Mouse (Mus musculus) liver, embryonic 11.5 days (tissue): ENCODE results near the gene Lalba. TPM values are rescaled to one million over a fixed set of nuclear protein-coding genes. Genes with fewer than 3 reads are reported as not detected.
"Not testable (repeated sequence)": the region's sequence is repeated elsewhere in the genome, so short reads cannot be mapped to it uniquely, and the experiment has no call there.

Experiments
- ATAC-seq: fragments of 200-750 bp; cut with Nextera tagmentation; replicated peaks from 2 replicates; pipeline ENCODE4 v1.8.0; 2017; ENCODE audit warnings: moderate number of reproducible peaks, mild to moderate bottlenecking, moderate TSS enrichment, moderate library complexity; ENCODE audit not compliant: low FRiP score
- DNase-seq: peaks from one replicate; pipeline ENCODE4 v3.0.0-alpha.2; 2017; ENCODE audit warnings: low spot score
- H3K27ac ChIP-seq: fragments of 300-500 bp; sonication (generic); 2 replicates; pipeline ENCODE4 v1.5.1; 2014; ENCODE audit warnings: mild to moderate bottlenecking, low read depth, low read length, control low read depth
- H3K27me3 ChIP-seq: fragments of 300-500 bp; sonication (generic); replicated peaks from 2 replicates; pipeline ENCODE4 v1.6.1; 2014; ENCODE audit warnings: low read length, mixed read lengths; ENCODE audit not compliant: control insufficient read depth, insufficient read depth
- H3K36me3 ChIP-seq: fragments of 300-500 bp; sonication (generic); 2 replicates; pipeline ENCODE4 v1.6.1; 2014; ENCODE audit warnings: mild to moderate bottlenecking, low read length, moderate library complexity, mixed read lengths; ENCODE audit not compliant: control insufficient read depth, insufficient read depth
- H3K4me1 ChIP-seq: fragments of 300-500 bp; sonication (generic); replicated peaks from 2 replicates; pipeline ENCODE4 v1.6.1; 2014; ENCODE audit warnings: low read length, mixed read lengths; ENCODE audit not compliant: control insufficient read depth, insufficient read depth
- H3K4me2 ChIP-seq: fragments of 300-500 bp; sonication (generic); 2 replicates; pipeline ENCODE4 v1.6.1; 2014; ENCODE audit warnings: mild to moderate bottlenecking, control low read depth, moderate library complexity
- H3K4me3 ChIP-seq: fragments of 300-500 bp; sonication (generic); 2 replicates; pipeline ENCODE4 v1.5.1; 2014; ENCODE audit warnings: low read depth, low read length, control low read depth
- H3K9ac ChIP-seq: fragments of 300-500 bp; sonication (generic); 2 replicates; pipeline ENCODE4 v1.6.1; 2014; ENCODE audit warnings: low read depth, low read length, control low read depth
- H3K9me3 ChIP-seq: fragments of 300-500 bp; sonication (generic); 2 replicates; pipeline ENCODE4 v1.6.1; 2016; ENCODE audit warnings: low read length, inconsistent platforms, mixed read lengths; ENCODE audit not compliant: control insufficient read depth
- WGBS: fragments of 180-500 bp; shearing (Covaris S2); extraction: QIAGEN DNeasy Blood & Tissue Kit; methylation state at CpG from one replicate; pipeline ENCODE4 v1.1.7; 2014; 5-methylcytosine and 5-hydroxymethylcytosine counted together
- polyA plus RNA-seq: library from polyadenylated mRNA; unstranded; fragments of >200 nt; fragmentation: Nextera tagmentation; extraction: Ambion mirVana; gene quantifications from 2 replicates; pipeline ENCODE4 v1.2.1, GENCODE M21; 2014

Gene Lalba
- not detected in 2 replicates for polyA plus RNA-seq

- Histone ChIP-seq H3K4me2 (no peak within 1 kb of the TSS), H3K9me3 (no peaks in the 10 kb centered on the region), H3K4me1 (no peaks in the 10 kb centered on the region), H3K36me3 (no peaks in the 10 kb centered on the region), H3K27me3 (no peaks in the 10 kb centered on the region), H3K4me3 (no peak within 1 kb of the TSS), H3K9ac (no peak within 1 kb of the TSS), H3K27ac (no peak within 1 kb of the TSS)
- no peak for DNase-seq
- WGBS: 61% methylated on average over 3 of the region's 3 CpGs
- ATAC-seq: no peak
These were observed at the start of gene Lalba for GRCm38 (mm10) chr15:98482701-98483100. Gene Lalba, minus strand, starts transcription at chr15:98482721.

GRCm38 (mm10) chr15:98532281-98532680 lies 49.8 kb upstream of the Lalba start:
- DNase-seq (no peak), ATAC-seq (no peak)
- WGBS: 15% methylated on average over 5 of the region's 5 CpGs
- no peaks in the 10 kb centered on the region for H3K9me3 ChIP-seq
- 0 out of 2 replicates have a peak overlapping the region, but pooled peaks have one; percentile 19 for H3K27ac ChIP-seq
- H3K9ac ChIP-seq: peak overlapping the region; percentile 94
- peak overlapping the region; percentile 91 for H3K4me3 ChIP-seq
- peaks cover 28% of the 10 kb centered on the region for H3K36me3 ChIP-seq
- peak overlapping the region; percentile 88 for H3K4me2 ChIP-seq
- H3K4me1 ChIP-seq: peaks cover 7% of the 10 kb centered on the region
- H3K27me3 ChIP-seq: no peaks in the 10 kb centered on the region

- H3K9ac ChIP-seq: no peak overlapping the region
- no peak for ATAC-seq
- H3K27ac ChIP-seq: no peak overlapping the region
- WGBS: 88% methylated on average over 5 of the region's 5 CpGs
- DNase-seq: no peak
- peaks cover 40% of the 10 kb centered on the region for H3K36me3 ChIP-seq
- no peaks in the 10 kb centered on the region for H3K9me3 ChIP-seq
- H3K27me3 ChIP-seq: no peaks in the 10 kb centered on the region
- no peak overlapping the region for H3K4me3 ChIP-seq
- peaks cover 13% of the 10 kb centered on the region for H3K4me1 ChIP-seq
- H3K4me2 ChIP-seq: no peak overlapping the region
These were observed 45.6 kb upstream of the Lalba start for GRCm38 (mm10) chr15:98528066-98528563.

- ATAC-seq: no peak
These were observed 44.7 kb upstream of the Lalba start for GRCm38 (mm10) chr15:98527056-98527771.

GRCm38 (mm10) chr15:98526057-98526456 lies 43.5 kb upstream of the Lalba start:
- no peaks in the 10 kb centered on the region for H3K27me3 ChIP-seq
- H3K4me3 ChIP-seq: no peak overlapping the region
- H3K36me3 ChIP-seq: peaks cover 50% of the 10 kb centered on the region
- ATAC-seq (peak; percentile 68; the same call in 1 of the 2 replicates), DNase-seq (no peak)
- no peaks in the 10 kb centered on the region for H3K9me3 ChIP-seq
- H3K9ac ChIP-seq: no peak overlapping the region
- 74% methylated on average over 5 of the region's 5 CpGs for WGBS
- H3K27ac ChIP-seq: no peak overlapping the region
- no peak overlapping the region for H3K4me2 ChIP-seq
- H3K4me1 ChIP-seq: 0 out of 2 replicates have a peak, but pooled peaks cover 6% of the 10 kb centered on the region

More at GRCm38 (mm10) chr15:98527056-98527771, 44.7 kb upstream of the Lalba start:
- Histone ChIP-seq H3K27me3 (no peaks in the 10 kb centered on the region), H3K4me2 (no peak overlapping the region), H3K9ac (no peak overlapping the region), H3K4me1 (peaks cover 11% of the 10 kb centered on the region), H3K27ac (no peak overlapping the region), H3K36me3 (peaks cover 47% of the 10 kb centered on the region), H3K4me3 (no peak overlapping the region), H3K9me3 (no peaks in the 10 kb centered on the region)
- 93% methylated on average over 5 of the region's 5 CpGs for WGBS
- peak; percentile 30 for DNase-seq

- Histone ChIP-seq H3K9ac (no peak overlapping the region), H3K4me2 (no peak overlapping the region), H3K27ac (no peak overlapping the region), H3K9me3 (no peaks in the 10 kb centered on the region), H3K4me1 (0 out of 2 replicates have a peak, but pooled peaks cover 3% of the 10 kb centered on the region), H3K36me3 (peaks cover 44% of the 10 kb centered on the region), H3K27me3 (no peaks in the 10 kb centered on the region), H3K4me3 (no peak overlapping the region)
- no peak for ATAC-seq
- DNase-seq: no peak
- WGBS: 93% methylated on average over 3 of the region's 3 CpGs
These were observed 38.7 kb upstream of the Lalba start for GRCm38 (mm10) chr15:98521245-98521644.

GRCm38 (mm10) chr15:98517380-98518355 lies 35.1 kb upstream of the Lalba start:
- 61% methylated on average over 16 of the region's 16 CpGs for WGBS
- peaks cover 32% of the 10 kb centered on the region for H3K36me3 ChIP-seq
- ATAC-seq: peak; percentile 48; the same call in 1 of the 2 replicates

GRCm38 (mm10) chr15:98514845-98515244 lies 32.3 kb upstream of the Lalba start:
- DNase-seq, H3K4me2 ChIP-seq, H3K9ac ChIP-seq, H3K4me1 ChIP-seq, H3K9me3 ChIP-seq, H3K4me3 ChIP-seq, H3K27me3 ChIP-seq, H3K27ac ChIP-seq, ATAC-seq: not testable (repeated sequence)
- peaks cover 12% of the 10 kb centered on the region; the same call in 1 of the 2 replicates for H3K36me3 ChIP-seq
- 54% methylated on average over 2 of the region's 2 CpGs for WGBS

More at GRCm38 (mm10) chr15:98517380-98518355, 35.1 kb upstream of the Lalba start:
- Histone ChIP-seq H3K4me2 (no peak overlapping the region), H3K9ac (no peak overlapping the region), H3K27me3 (no peaks in the 10 kb centered on the region), H3K4me3 (no peak overlapping the region), H3K9me3 (no peaks in the 10 kb centered on the region), H3K4me1 (no peaks in the 10 kb centered on the region), H3K27ac (no peak overlapping the region)
- peak; percentile 57 for DNase-seq
